Mouse (Mus musculus) heart, postnatal 0 days (tissue): Measurements from ENCODE around the gene Foxp4.

Source experiments
- CTCF ChIP-seq: IDR thresholded peaks from 2 replicates; pipeline ENCODE4 v1.5.1; 2016; ENCODE audit warnings: antibody characterized with exemption, control low read depth, low read depth
- EP300 ChIP-seq: IDR thresholded peaks from 2 replicates; pipeline ENCODE4 v1.6.1; 2016; ENCODE audit warnings: antibody characterized with exemption, low read depth

DNA sequence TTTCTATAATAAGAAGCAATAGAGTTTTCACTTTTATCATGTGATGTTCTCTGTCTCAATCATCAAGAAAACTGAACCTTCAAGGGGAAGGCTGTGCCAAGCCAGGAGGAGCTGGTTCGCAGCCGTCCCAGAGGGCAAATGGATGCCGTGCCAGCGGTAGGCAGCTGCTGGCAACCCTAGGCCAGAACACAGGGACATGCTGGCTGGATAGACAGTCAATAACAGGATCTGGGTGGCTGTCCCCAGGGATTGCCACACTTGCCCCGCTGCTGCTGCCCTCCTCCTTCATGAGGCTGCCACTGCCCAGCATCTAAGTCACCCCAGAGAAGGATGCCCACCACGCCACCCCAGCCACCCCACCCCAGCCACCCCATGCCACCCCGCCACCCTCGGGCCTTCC lies 82.9 kb downstream of the Foxp4 start:
- TF ChIP-seq CTCF (no peak), EP300 (no peak)
